Mouse (Mus musculus) neural tube, embryonic 15.5 days (tissue): Measurements from ENCODE around the gene Ugdh. TPM values are rescaled to one million over a fixed set of nuclear protein-coding genes. Genes with fewer than 3 reads are reported as not detected.

Experiments
- ATAC-seq: fragments of 200-750 bp; cut with Nextera tagmentation; 2 replicates; pipeline ENCODE4 v1.8.0; 2017; ENCODE audit warnings: mild to moderate bottlenecking, moderate TSS enrichment, moderate library complexity; ENCODE audit not compliant: low FRiP score
- H3K27ac ChIP-seq: fragments of 300-500 bp; sonication (generic); replicated peaks from 2 replicates; pipeline ENCODE4 v1.5.1; 2015; ENCODE audit warnings: mild to moderate bottlenecking, inconsistent platforms
- H3K27me3 ChIP-seq: fragments of 300-500 bp; sonication (generic); replicated peaks from 2 replicates; pipeline ENCODE4 v1.6.1; 2015; ENCODE audit warnings: inconsistent platforms
- H3K36me3 ChIP-seq: fragments of 300-500 bp; sonication (generic); 2 replicates; pipeline ENCODE4 v1.6.1; 2015; ENCODE audit warnings: inconsistent platforms
- H3K4me1 ChIP-seq: fragments of 300-500 bp; sonication (generic); 2 replicates; pipeline ENCODE4 v1.6.1; 2015; ENCODE audit warnings: inconsistent platforms
- H3K4me2 ChIP-seq: fragments of 300-500 bp; sonication (generic); 2 replicates; pipeline ENCODE4 v1.6.1; 2015; ENCODE audit warnings: inconsistent platforms, mild to moderate bottlenecking, moderate library complexity
- H3K4me3 ChIP-seq: fragments of 300-500 bp; sonication (generic); replicated peaks from 2 replicates; pipeline ENCODE4 v1.5.1; 2015; ENCODE audit warnings: mild to moderate bottlenecking, inconsistent platforms
- H3K9ac ChIP-seq: fragments of 300-500 bp; sonication (generic); replicated peaks from 2 replicates; pipeline ENCODE4 v1.6.1; 2015; ENCODE audit warnings: mild to moderate bottlenecking, inconsistent platforms
- H3K9me3 ChIP-seq: fragments of 300-500 bp; sonication (generic); replicated peaks from 2 replicates; pipeline ENCODE4 v1.6.1; 2016; ENCODE audit warnings: inconsistent platforms
- WGBS: fragments of 180-500 bp; shearing (Covaris S2); methylation state at CpG from one replicate; pipeline ENCODE4 v1.1.7; 2015; ENCODE audit warnings: mixed read lengths; 5-methylcytosine and 5-hydroxymethylcytosine counted together
- polyA plus RNA-seq: library from polyadenylated mRNA; unstranded; fragments of >200 nt; fragmentation: Nextera tagmentation; extraction: Ambion mirVana; gene quantifications from 2 replicates; pipeline ENCODE4 v1.2.1, GENCODE M21; 2015

Ugdh gene
- polyA plus RNA-seq, 1 experiment from 2014 or later = 44.1 TPM

- H3K4me2 ChIP-seq = no peak overlapping the region
- ATAC-seq = no peak
- H3K27me3 ChIP-seq = no peaks in the 10 kb centered on the region
- no peaks in the 10 kb centered on the region for H3K9me3 ChIP-seq
- H3K36me3 ChIP-seq = peaks cover 67% of the 10 kb centered on the region
- H3K27ac ChIP-seq = no peak overlapping the region
- H3K4me3 ChIP-seq = no peak overlapping the region
- WGBS = 93% methylated on average over 6 of the region's 6 CpGs
- H3K9ac ChIP-seq = no peak overlapping the region
- H3K4me1 ChIP-seq = no peaks in the 10 kb centered on the region
Measured at GRCm38 (mm10) chr5:65424215-65424614, 11.5 kb downstream of the Ugdh start.

GRCm38 (mm10) chr5:65422803-65423202 lies 12.9 kb downstream of the Ugdh start:
- Histone ChIP-seq H3K9ac (no peak overlapping the region), H3K4me1 (no peaks in the 10 kb centered on the region), H3K27me3 (no peaks in the 10 kb centered on the region), H3K9me3 (no peaks in the 10 kb centered on the region), H3K4me2 (no peak overlapping the region), H3K36me3 (peaks cover 76% of the 10 kb centered on the region), H3K4me3 (no peak overlapping the region), H3K27ac (no peak overlapping the region)
- no peak for ATAC-seq
- WGBS = 94% methylated on average over 8 of the region's 8 CpGs

- Histone ChIP-seq H3K27ac (no peak overlapping the region), H3K4me1 (0 out of 2 replicates have a peak, but pooled peaks cover 3% of the 10 kb centered on the region), H3K9ac (no peak overlapping the region), H3K4me2 (no peak overlapping the region), H3K9me3 (no peaks in the 10 kb centered on the region), H3K27me3 (no peaks in the 10 kb centered on the region), H3K4me3 (no peak overlapping the region), H3K36me3 (peaks cover 82% of the 10 kb centered on the region)
- 71% methylated on average over 6 of the region's 6 CpGs for WGBS
- no peak for ATAC-seq
Measured at GRCm38 (mm10) chr5:65420822-65421221, 14.9 kb downstream of the Ugdh start.

- H3K36me3 ChIP-seq = peaks cover 81% of the 10 kb centered on the region
Measured at GRCm38 (mm10) chr5:65419136-65419535, 16.6 kb downstream of the Ugdh start.

GRCm38 (mm10) chr5:65415653-65416458 lies 19.9 kb downstream of the Ugdh start:
- Histone ChIP-seq H3K27ac (peak overlapping the region; percentile 23), H3K4me2 (no peak overlapping the region), H3K36me3 (peaks cover 64% of the 10 kb centered on the region), H3K9ac (no peak overlapping the region), H3K4me3 (no peak overlapping the region), H3K4me1 (0 out of 2 replicates have a peak, but pooled peaks cover 4% of the 10 kb centered on the region), H3K9me3 (no peaks in the 10 kb centered on the region), H3K27me3 (no peaks in the 10 kb centered on the region)
- 29% methylated on average over 26 of the region's 26 CpGs for WGBS
- ATAC-seq = no peak

More at GRCm38 (mm10) chr5:65419136-65419535, 16.6 kb downstream of the Ugdh start:
- Histone ChIP-seq H3K4me3 (no peak overlapping the region), H3K9ac (no peak overlapping the region), H3K9me3 (no peaks in the 10 kb centered on the region), H3K4me1 (0 out of 2 replicates have a peak, but pooled peaks cover 4% of the 10 kb centered on the region), H3K27ac (no peak overlapping the region), H3K4me2 (no peak overlapping the region), H3K27me3 (no peaks in the 10 kb centered on the region)
- WGBS = 80% methylated on average over 10 of the region's 10 CpGs
- no peak for ATAC-seq

- ATAC-seq = peak; percentile 21
- no peak overlapping the region for H3K9ac ChIP-seq
- WGBS = 35% methylated on average over 12 of the region's 12 CpGs
- H3K27ac ChIP-seq = peak overlapping the region; percentile 42
- no peak overlapping the region for H3K4me3 ChIP-seq
- no peaks in the 10 kb centered on the region for H3K27me3 ChIP-seq
- no peaks in the 10 kb centered on the region for H3K4me1 ChIP-seq
- peaks cover 49% of the 10 kb centered on the region for H3K36me3 ChIP-seq
- no peak overlapping the region for H3K4me2 ChIP-seq
- H3K9me3 ChIP-seq = no peaks in the 10 kb centered on the region
Measured at GRCm38 (mm10) chr5:65407989-65408388, 27.8 kb downstream of the Ugdh start.

- H3K36me3 ChIP-seq = peaks cover 61% of the 10 kb centered on the region
Measured at GRCm38 (mm10) chr5:65401251-65401994, 34.3 kb downstream of the Ugdh start.

GRCm38 (mm10) chr5:65394425-65394824 lies 41.3 kb downstream of the Ugdh start:
- Histone ChIP-seq H3K27ac (no peak overlapping the region), H3K9ac (no peak overlapping the region), H3K4me3 (no peak overlapping the region), H3K4me2 (no peak overlapping the region), H3K36me3 (peaks cover 39% of the 10 kb centered on the region), H3K27me3 (no peaks in the 10 kb centered on the region), H3K4me1 (peaks cover 21% of the 10 kb centered on the region), H3K9me3 (no peaks in the 10 kb centered on the region)
- ATAC-seq = no peak
- WGBS = 95% methylated on average over 7 of the region's 7 CpGs

More at GRCm38 (mm10) chr5:65401251-65401994, 34.3 kb downstream of the Ugdh start:
- no peak overlapping the region for H3K4me3 ChIP-seq
- ATAC-seq = peak; percentile 63; the same call in 1 of the 2 replicates
- no peak overlapping the region for H3K4me2 ChIP-seq
- no peak overlapping the region for H3K27ac ChIP-seq
- no peak overlapping the region for H3K9ac ChIP-seq
- H3K9me3 ChIP-seq = no peaks in the 10 kb centered on the region
- H3K4me1 ChIP-seq = 0 out of 2 replicates have a peak, but pooled peaks cover 3% of the 10 kb centered on the region
- WGBS = 27% methylated on average over 2 of the region's 2 CpGs
- no peaks in the 10 kb centered on the region for H3K27me3 ChIP-seq

GRCm38 (mm10) chr5:65391753-65392152 lies 44.0 kb downstream of the Ugdh start:
- Histone ChIP-seq H3K9me3 (no peaks in the 10 kb centered on the region), H3K4me3 (peak overlapping the region; percentile 77), H3K9ac (peak overlapping the region; percentile 71), H3K36me3 (peaks cover 46% of the 10 kb centered on the region), H3K27me3 (no peaks in the 10 kb centered on the region), H3K27ac (peak overlapping the region; percentile 80), H3K4me1 (peaks cover 30% of the 10 kb centered on the region), H3K4me2 (peak overlapping the region; percentile 77)
- ATAC-seq = peak; percentile 62; the same call in 1 of the 2 replicates
- 4% methylated on average over 12 of the region's 12 CpGs for WGBS

GRCm38 (mm10) chr5:65390648-65391644 lies 44.8 kb downstream of the Ugdh start, which contains the start of the genes Rpl9 and Lias:
Gene Rpl9, minus strand, starts transcription at chr5:65391444.
Gene Lias, plus strand, starts transcription at chr5:65391497.
- peak within 1 kb of the TSS; percentile 77 for H3K4me2 ChIP-seq
- H3K27ac ChIP-seq = peak within 1 kb of the TSS; percentile 90
- peaks cover 30% of the 10 kb centered on the region for H3K4me1 ChIP-seq
- no peaks in the 10 kb centered on the region for H3K9me3 ChIP-seq
- peak within 1 kb of the TSS; percentile 97 for H3K9ac ChIP-seq
- under 1% methylated on average over 83 of the region's 83 CpGs for WGBS
- no peaks in the 10 kb centered on the region for H3K27me3 ChIP-seq
- H3K4me3 ChIP-seq = peak within 1 kb of the TSS; percentile 77
- peaks cover 45% of the 10 kb centered on the region for H3K36me3 ChIP-seq
- ATAC-seq = peak; percentile 98
